Mouse (Mus musculus): ENCODE measurements around the gene Haus3.

- no peak for TF ChIP-seq ZC3H11A (IDR thresholded peaks at IDR 0.05; ENCODE audit: borderline replicate concordance, low read depth, low read length)
- no peak for TF ChIP-seq HCFC1 (IDR thresholded peaks at IDR 0.05; ENCODE audit: borderline replicate concordance, insufficient read depth, low read length)
- no peak for TF ChIP-seq CHD2 (IDR thresholded peaks at IDR 0.05; ENCODE audit: low read depth, low read length)
- no peak for TF ChIP-seq ZNF384 (IDR thresholded peaks at IDR 0.05; ENCODE audit: low read depth, low read length)
- no peak for TF ChIP-seq MAFK (IDR thresholded peaks at IDR 0.05; ENCODE audit: insufficient read depth, low read depth, low read length)
Observed at GRCm38 (mm10) chr5:34217756-34218155, 48.4 kb upstream of the Haus3 start.
